Mouse (Mus musculus) megakaryocyte, adult 5-6 weeks (primary cell): Measurements from ENCODE around the gene Pamr1. TPM values are rescaled to one million over a fixed set of nuclear protein-coding genes. Genes with fewer than 3 reads are reported as not detected.

Experiments used
- ATAC-seq: 2 replicates; pipeline ENCODE4 v1.8.0; 2016; ENCODE audit warnings: mild to moderate bottlenecking, inconsistent platforms; ENCODE audit not compliant: poor library complexity, severe bottlenecking
- total RNA-seq, 2 experiments: library from RNA; stranded (forward) in 1 of 2; stranded (reverse) in 1 of 2; fragments of 153-499, 151-499 nt in 1 of 2; fragments of 221-1000, 200-1000 nt in 1 of 2; gene quantifications; 2 replicates each; pipeline versions ENCODE4 v1.2.3 to v1.2.4; 2015 to 2017

The Pamr1 gene
- not detected in 2 replicates for total RNA-seq (2015)
- total RNA-seq (2017) = not detected in 2 replicates

GRCm38 (mm10) chr2:102549611-102550266 is at the start of gene Pamr1:
TSS of gene Pamr1 (plus strand) at chr2:102550012.
- ATAC-seq = no peak

- ATAC-seq = no peak
These were observed 42.2 kb upstream of the Pamr1 start for GRCm38 (mm10) chr2:102507633-102508032.

- ATAC-seq = no peak
These were observed 41.7 kb upstream of the Pamr1 start for GRCm38 (mm10) chr2:102508154-102508553.

GRCm38 (mm10) chr2:102519956-102520355 is 29.9 kb upstream of the Pamr1 start:
- ATAC-seq = no peak

GRCm38 (mm10) chr2:102527563-102527962 is 22.2 kb upstream of the Pamr1 start:
- ATAC-seq = no peak

GRCm38 (mm10) chr2:102533437-102533836 is 16.4 kb upstream of the Pamr1 start:
- ATAC-seq = no peak

- no peak for ATAC-seq
These were observed 13.0 kb upstream of the Pamr1 start for GRCm38 (mm10) chr2:102536766-102537165.

- no peak for ATAC-seq
These were observed 9.2 kb upstream of the Pamr1 start for GRCm38 (mm10) chr2:102540438-102541230.

GRCm38 (mm10) chr2:102541404-102542125 is 8.2 kb upstream of the Pamr1 start:
- ATAC-seq = no peak

- no peak for ATAC-seq
These were observed 5.7 kb upstream of the Pamr1 start for GRCm38 (mm10) chr2:102543961-102544719.

GRCm38 (mm10) chr2:102550910-102551582 is 1.2 kb downstream of the Pamr1 start:
- ATAC-seq = no peak

- no peak for ATAC-seq
These were observed 1.8 kb downstream of the Pamr1 start for GRCm38 (mm10) chr2:102551594-102551993.

- no peak for ATAC-seq
These were observed 2.3 kb downstream of the Pamr1 start for GRCm38 (mm10) chr2:102552095-102552537.

GRCm38 (mm10) chr2:102557085-102557484 is 7.3 kb downstream of the Pamr1 start:
- no peak for ATAC-seq

GRCm38 (mm10) chr2:102558965-102559364 is 9.2 kb downstream of the Pamr1 start:
- no peak for ATAC-seq

- no peak for ATAC-seq
These were observed 14.0 kb downstream of the Pamr1 start for GRCm38 (mm10) chr2:102563848-102564247.

GRCm38 (mm10) chr2:102579248-102579647 is 29.4 kb downstream of the Pamr1 start:
- ATAC-seq = peak; percentile 64

GRCm38 (mm10) chr2:102589977-102590376 is 40.2 kb downstream of the Pamr1 start:
- no peak for ATAC-seq

- no peak for ATAC-seq
These were observed 44.7 kb downstream of the Pamr1 start for GRCm38 (mm10) chr2:102594535-102594934.
